Mouse (Mus musculus) brain, embryonic 14.5 days (tissue): ENCODE measurements at regions not wholly inside any gene's neighbourhood (a gene's known extent, or its start where the extent isn't known, plus 50 kb on each side); places are given as distances from the start of the nearest gene placed in this dataset.

Experiments used
- DNase-seq: peaks from one replicate; pipeline ENCODE4 v3.0.0-alpha.2; 2011; ENCODE audit warnings: low read depth
- CTCF ChIP-seq: fragments of 200-500 bp; IDR thresholded peaks from 2 replicates; pipeline ENCODE4 v1.5.1; 2012; ENCODE audit warnings: inconsistent platforms, mild to moderate bottlenecking, moderate library complexity, borderline replicate concordance; ENCODE audit not compliant: insufficient read depth, insufficient read length; ENCODE audit errors: extremely low read depth
- POLR2A ChIP-seq: fragments of 200-500 bp; IDR thresholded peaks from 2 replicates; pipeline ENCODE4 v1.6.1; 2012; ENCODE audit warnings: mild to moderate bottlenecking, inconsistent platforms, borderline replicate concordance; ENCODE audit not compliant: poor library complexity, insufficient read depth, insufficient read length, severe bottlenecking; ENCODE audit errors: extremely low read depth

DNA sequence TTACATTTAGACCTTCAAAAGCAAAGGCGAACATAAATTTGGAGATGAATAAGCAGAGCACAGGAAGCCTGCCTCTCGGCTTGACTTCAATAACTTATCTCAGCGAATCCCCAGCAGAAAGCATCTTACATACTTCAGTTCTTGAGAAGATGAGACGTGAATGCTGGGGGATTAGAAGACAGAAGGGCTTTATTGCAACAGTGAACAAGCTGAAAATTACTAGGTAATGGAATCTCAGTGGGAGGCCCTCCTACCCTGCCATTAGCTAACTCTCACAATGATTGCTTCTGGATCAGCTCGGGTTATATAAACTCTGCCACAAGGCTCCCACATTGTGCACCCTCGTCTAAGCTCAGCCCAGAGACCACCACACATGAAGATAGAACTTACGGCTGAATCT lies 770.9 kb upstream of the Auts2 start:
- TF ChIP-seq CTCF, result no peak
- no peak for TF ChIP-seq POLR2A
- DNase-seq, result peak; percentile 69

GRCm38 (mm10) chr5:133310979-133311890 lies 768.1 kb upstream of the Auts2 start:
- peak; percentile 95 for DNase-seq
- TF ChIP-seq POLR2A (no peak), CTCF (no peak)

GRCm38 (mm10) chr5:133267887-133268286 lies 724.7 kb upstream of the Auts2 start:
- TF ChIP-seq CTCF (no peak), POLR2A (no peak)

DNA sequence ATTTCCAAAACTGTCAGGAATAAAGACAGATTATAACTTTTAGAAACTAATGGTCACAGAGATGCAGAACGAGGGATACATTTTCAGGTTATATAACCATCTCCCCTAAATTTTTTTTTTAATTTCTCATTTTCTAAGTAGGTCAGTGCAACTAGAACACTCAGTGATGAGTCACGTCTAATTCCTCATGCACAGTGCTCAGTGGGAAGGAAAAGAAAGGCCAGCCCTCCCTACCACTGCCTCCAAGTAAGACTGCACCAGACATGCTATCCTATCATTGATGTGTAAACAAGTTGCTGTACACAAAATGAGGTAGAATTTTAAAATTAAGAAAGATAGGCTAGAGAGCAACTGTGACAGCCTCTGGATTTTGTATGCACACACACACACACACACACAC lies 724.2 kb upstream of the Auts2 start:
- no peak for DNase-seq
- TF ChIP-seq POLR2A, result no peak
- TF ChIP-seq CTCF, result no peak

More at GRCm38 (mm10) chr5:133267887-133268286, 724.7 kb upstream of the Auts2 start:
- peak; percentile 52 for DNase-seq

GRCm38 (mm10) chr5:133264976-133265375 lies 721.8 kb upstream of the Auts2 start:
- DNase-seq, result peak; percentile 76
- TF ChIP-seq CTCF (no peak), POLR2A (no peak)

DNA sequence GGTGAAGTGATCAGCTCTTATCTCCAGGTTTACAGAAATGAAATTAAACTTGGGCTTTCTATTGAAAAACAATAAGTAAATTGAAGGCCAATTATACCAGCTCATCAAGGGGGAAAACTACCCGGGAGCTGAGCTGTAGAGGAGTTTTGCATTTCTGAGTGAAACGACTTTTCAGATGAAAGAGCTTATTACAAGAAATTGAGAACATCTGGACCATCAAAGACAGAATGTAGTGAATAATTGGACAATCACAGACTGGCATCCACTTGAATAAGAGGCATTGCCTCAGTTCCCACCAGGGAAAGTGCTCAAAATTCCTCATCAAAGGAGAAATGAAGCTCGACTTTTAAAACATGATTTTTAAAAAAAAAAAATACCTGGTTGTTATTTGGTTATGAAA lies 675.7 kb upstream of the Auts2 start:
- peak; percentile 57 for DNase-seq
- TF ChIP-seq POLR2A (no peak), CTCF (no peak)

DNA sequence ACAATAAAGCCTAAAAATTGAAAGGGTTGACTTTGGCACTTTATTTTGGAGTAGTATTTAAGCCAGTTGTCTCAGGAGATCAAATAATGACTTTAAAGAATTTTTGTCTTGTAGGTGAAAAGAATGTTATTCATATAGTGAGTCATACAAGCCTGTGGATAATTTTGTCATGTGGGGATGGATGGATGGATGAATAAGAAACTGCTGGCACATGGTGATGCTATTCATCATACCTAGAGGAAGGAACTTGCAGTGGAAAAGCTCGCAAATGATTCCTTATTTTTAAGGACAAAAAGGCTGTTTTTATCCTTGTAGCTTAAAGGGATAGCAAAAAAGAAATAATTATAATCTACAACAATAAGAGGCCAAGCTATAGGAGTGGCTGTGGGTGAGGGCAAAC lies 655.4 kb upstream of the Auts2 start:
- no peak for TF ChIP-seq CTCF
- TF ChIP-seq POLR2A, result no peak
- DNase-seq, result no peak

DNA sequence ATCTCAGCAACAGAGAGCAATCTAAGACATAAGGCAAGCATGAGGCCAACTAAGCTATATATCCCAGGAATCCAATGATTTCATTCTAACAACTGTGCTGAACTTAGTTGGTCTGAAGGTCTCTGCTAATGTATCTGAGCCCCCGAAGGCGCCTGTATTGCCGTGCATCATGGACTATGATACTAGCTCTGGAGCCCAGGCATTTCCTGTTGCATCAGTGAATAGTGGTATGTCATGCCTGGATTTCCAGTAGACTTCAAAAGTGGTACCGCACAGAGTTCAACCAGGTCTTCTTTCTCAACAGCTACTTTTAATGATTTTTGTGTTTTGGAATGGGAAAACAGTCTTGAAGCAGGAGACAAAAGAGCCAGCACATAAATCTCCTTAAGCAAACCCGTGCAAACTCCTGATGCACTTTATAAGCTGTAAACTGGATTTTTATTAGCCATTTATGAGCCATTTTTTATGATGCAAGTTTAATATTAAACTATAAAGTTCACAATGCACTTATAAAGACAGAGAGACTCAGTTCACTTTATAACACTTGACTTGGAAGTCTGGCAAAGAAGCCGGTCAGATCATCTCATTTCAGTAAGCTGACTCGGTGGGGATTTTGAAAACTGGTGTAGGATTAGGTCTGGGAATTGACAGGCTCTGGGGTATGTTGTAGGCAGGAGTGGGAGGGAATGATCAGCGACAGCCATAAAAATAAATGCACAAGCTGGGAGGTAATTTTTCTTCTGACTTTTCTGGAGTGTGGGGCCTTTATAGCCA lies 646.8 kb upstream of the Auts2 start:
- no peak for DNase-seq
- TF ChIP-seq POLR2A, result no peak
- no peak for TF ChIP-seq CTCF

- DNase-seq, result peak; percentile 88
- TF ChIP-seq CTCF (no peak), POLR2A (no peak)
Observed at GRCm38 (mm10) chr5:133175636-133176035, 632.5 kb upstream of the Auts2 start.

GRCm38 (mm10) chr5:133173155-133173723 lies 630.1 kb upstream of the Auts2 start:
- DNase-seq, result peak; percentile 80
- no peak for TF ChIP-seq CTCF
- no peak for TF ChIP-seq POLR2A

GRCm38 (mm10) chr5:133172686-133173085 lies 629.5 kb upstream of the Auts2 start:
- TF ChIP-seq POLR2A, result no peak
- no peak for DNase-seq

DNA sequence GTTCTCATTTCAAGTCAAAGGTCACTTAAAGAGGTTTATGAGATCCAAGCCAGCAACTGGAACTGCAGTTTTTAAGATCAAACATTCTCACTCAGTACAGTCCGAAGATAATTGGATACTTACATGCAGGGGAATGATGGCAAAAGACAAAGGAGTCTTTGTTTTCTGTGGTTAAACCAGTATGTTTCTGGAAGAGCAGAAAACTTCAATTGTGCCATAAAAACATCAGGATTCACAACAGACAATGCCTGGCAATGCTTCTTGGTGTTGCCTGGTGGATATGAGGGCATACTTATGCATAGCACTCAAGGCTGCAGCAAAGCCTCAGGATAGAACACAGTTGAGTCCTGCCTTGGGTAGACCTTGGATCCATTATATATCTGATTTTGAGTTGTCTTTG lies 628.1 kb upstream of the Auts2 start:
- TF ChIP-seq CTCF, result no peak
- no peak for TF ChIP-seq POLR2A
- no peak for DNase-seq
